Mouse (Mus musculus): Measurements from ENCODE around the gene Eed. TPM values are rescaled to one million over a fixed set of nuclear protein-coding genes. Genes with fewer than 3 reads are reported as not detected.

Eed gene
- total and polyA plus RNA-seq, 3 experiments = 108 to 267 (median 143) TPM

DNA sequence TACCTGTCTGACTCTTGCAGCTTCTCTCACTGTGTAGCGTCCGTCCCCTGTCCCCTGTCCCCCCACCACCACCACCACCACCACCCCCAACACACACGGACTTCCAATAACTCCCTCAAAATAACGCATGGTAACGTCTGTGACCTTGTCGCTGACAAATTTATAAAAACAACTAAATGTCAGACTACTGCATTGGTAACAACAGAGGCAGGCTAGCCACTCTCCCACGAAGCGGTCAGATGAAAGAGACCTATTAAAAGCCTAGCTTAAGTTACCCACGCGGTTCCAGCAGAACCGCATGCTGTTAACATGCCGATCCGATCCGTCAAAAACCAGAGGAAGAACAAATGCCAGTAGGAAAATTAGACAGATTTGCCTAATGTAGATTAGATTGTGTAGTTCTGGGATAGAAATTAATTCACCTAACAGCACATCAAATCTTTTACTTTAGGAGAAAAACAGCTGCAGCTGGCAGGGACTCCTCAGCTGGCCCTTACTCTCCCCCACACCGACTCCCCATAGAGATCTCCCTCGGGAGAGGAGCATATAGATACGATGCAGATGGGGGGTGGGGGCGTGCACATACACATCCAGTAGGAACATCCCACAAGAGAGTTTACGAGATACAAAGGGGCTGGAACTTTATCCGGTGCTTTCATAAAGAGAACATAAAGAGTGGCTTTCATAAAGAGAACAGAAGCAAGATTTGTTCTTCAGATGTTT, 71.7 kb downstream of the Eed start:
- Histone ChIP-seq H3K4me3 (replicated peaks in 1 of 3; ENCODE audit: low read depth in 2 of 3, low read length in 2 of 3, poor library complexity in 1 of 3) (no peak overlapping the region), H3K9me3 (replicated peaks; ENCODE audit: low read length) (no peaks in the 10 kb centered on the region), H3K4me2 (ENCODE audit: insufficient read depth, low read depth, poor library complexity, severe bottlenecking) (no peak overlapping the region), H3K9ac (ENCODE audit: insufficient read depth, low read depth) (no peak overlapping the region), H3K79me2 (replicated peaks; ENCODE audit: control insufficient read depth, extremely low read depth, insufficient read depth, poor library complexity, severe bottlenecking) (no peaks in the 10 kb centered on the region), H3K27me3 (replicated peaks) (no peaks in the 10 kb centered on the region), H3K36me3 (replicated peaks in 1 of 2; ENCODE audit: control insufficient read depth in 1 of 2, insufficient read depth in 1 of 2, low read length in 1 of 2) (no peaks in the 10 kb centered on the region), H3K27ac (ENCODE audit: insufficient read depth, low read depth) (no peak overlapping the region), H3K4me1 (ENCODE audit: control insufficient read depth in 1 of 2, insufficient read depth in 2 of 2) (no peaks in the 10 kb centered on the region)
- dilution Hi-C loops (cut with MboI; ENCODE audit: extremely low pct_ligation_motif_present, extremely low pct_unique_long_range_greater_than_20kb, low sequenced_read_pairs) (no loop called here), in situ Hi-C loops (cut with MboI; ENCODE audit: low pct_ligation_motif_present, low pct_unique_long_range_greater_than_20kb, low sequenced_read_pairs) (no loop called here)
- DNase-seq (ENCODE audit: extremely low read depth) = no peak
- no peak for TF ChIP-seq CHD2 (IDR thresholded peaks at IDR 0.05; ENCODE audit: low read length)
- no peak for TF ChIP-seq GABPA (IDR thresholded peaks at IDR 0.05; ENCODE audit: insufficient replicate concordance, low read depth, low read length)
- no peak for TF ChIP-seq MAZ (IDR thresholded peaks at IDR 0.05; ENCODE audit: low read depth, low read length)
- no peak for TF ChIP-seq USF2 (conservative IDR thresholded peaks at IDR 0.05; ENCODE audit: low read depth, low read length)
- TF ChIP-seq EP300 (IDR thresholded peaks at IDR 0.05; ENCODE audit: low read length) = no peak
- TF ChIP-seq IRF4 (IDR thresholded peaks at IDR 0.05; ENCODE audit: low read depth, low read length) = no peak
- TF ChIP-seq CTCF (conservative IDR thresholded peaks at IDR 0.05 in 1 of 2, IDR thresholded peaks at IDR 0.05 in 1 of 2; ENCODE audit: low read depth in 2 of 2, low read length in 2 of 2) = no peak
- no peak for TF ChIP-seq MYC (IDR thresholded peaks at IDR 0.05; ENCODE audit: low read depth, low read length)
- TF ChIP-seq JUND (conservative IDR thresholded peaks at IDR 0.05; ENCODE audit: low read depth, low read length) = no peak

DNA sequence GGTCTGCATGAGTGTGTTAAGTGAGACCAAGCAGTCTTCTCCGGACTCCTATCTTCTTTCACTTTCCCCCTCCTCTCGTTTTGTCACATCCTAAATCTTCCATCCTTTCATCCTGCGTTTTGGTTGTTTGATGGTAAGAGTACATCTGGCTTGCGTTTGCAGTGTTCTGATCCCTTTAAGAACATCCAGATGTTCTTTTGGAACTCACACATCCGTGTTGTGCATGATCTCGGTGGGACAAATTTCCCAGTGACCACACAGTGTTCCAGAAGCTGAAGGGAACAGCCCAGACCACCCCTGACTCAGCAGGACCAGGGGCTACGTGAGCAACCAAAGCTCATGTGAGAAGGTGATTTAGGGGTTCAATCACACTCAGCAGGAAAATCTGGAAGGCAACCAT, 72.4 kb downstream of the Eed start:
- Histone ChIP-seq H3K79me2 (replicated peaks; ENCODE audit: control insufficient read depth, extremely low read depth, insufficient read depth, poor library complexity, severe bottlenecking) (no peaks in the 10 kb centered on the region), H3K9ac (ENCODE audit: insufficient read depth, low read depth) (no peak overlapping the region), H3K4me3 (replicated peaks in 1 of 3; ENCODE audit: low read depth in 2 of 3, low read length in 2 of 3, poor library complexity in 1 of 3) (no peak overlapping the region), H3K4me1 (ENCODE audit: control insufficient read depth in 1 of 2, insufficient read depth in 2 of 2) (no peaks in the 10 kb centered on the region), H3K27ac (ENCODE audit: insufficient read depth, low read depth) (no peak overlapping the region), H3K27me3 (replicated peaks) (no peaks in the 10 kb centered on the region), H3K36me3 (replicated peaks in 1 of 2; ENCODE audit: control insufficient read depth in 1 of 2, insufficient read depth in 1 of 2, low read length in 1 of 2) (no peaks in the 10 kb centered on the region), H3K9me3 (replicated peaks; ENCODE audit: low read length) (no peaks in the 10 kb centered on the region), H3K4me2 (ENCODE audit: insufficient read depth, low read depth, poor library complexity, severe bottlenecking) (no peak overlapping the region)
- in situ Hi-C loops (cut with MboI; ENCODE audit: low pct_ligation_motif_present, low pct_unique_long_range_greater_than_20kb, low sequenced_read_pairs) (no loop called here), dilution Hi-C loops (cut with MboI; ENCODE audit: extremely low pct_ligation_motif_present, extremely low pct_unique_long_range_greater_than_20kb, low sequenced_read_pairs) (no loop called here)
- TF ChIP-seq SMC3 (IDR thresholded peaks at IDR 0.05; ENCODE audit: low read depth, low read length) (no peak), GABPA (IDR thresholded peaks at IDR 0.05; ENCODE audit: insufficient replicate concordance, low read depth, low read length) (no peak), USF1 (IDR thresholded peaks at IDR 0.05; ENCODE audit: low read depth, low read length) (no peak)
- DNase-seq (ENCODE audit: extremely low read depth) = no peak

DNA sequence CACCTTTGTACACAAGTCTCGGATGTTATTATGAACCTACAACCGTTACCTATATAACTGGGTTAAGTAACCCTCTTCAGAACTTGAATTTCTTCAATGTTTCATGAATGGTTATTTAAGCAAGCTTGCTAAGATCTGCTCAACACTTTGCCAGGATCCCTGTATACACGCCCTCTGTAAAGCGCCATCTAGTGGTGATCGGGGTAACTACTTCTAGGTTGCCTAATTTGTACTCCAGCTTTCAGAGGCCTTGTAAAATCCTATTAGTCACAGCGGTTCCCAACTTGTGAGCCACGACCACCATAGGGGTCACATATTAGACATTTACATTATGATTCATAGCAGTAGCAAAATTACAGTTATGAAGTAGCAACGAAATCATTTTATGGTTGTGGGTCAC, 72.8 kb downstream of the Eed start:
- no peak overlapping the region for H3K9ac ChIP-seq (ENCODE audit: insufficient read depth, low read depth)
- dilution Hi-C loops (cut with MboI; ENCODE audit: extremely low pct_ligation_motif_present, extremely low pct_unique_long_range_greater_than_20kb, low sequenced_read_pairs) (no loop called here), in situ Hi-C loops (cut with MboI; ENCODE audit: low pct_ligation_motif_present, low pct_unique_long_range_greater_than_20kb, low sequenced_read_pairs) (no loop called here)
- no peaks in the 10 kb centered on the region for H3K27me3 ChIP-seq (replicated peaks)
- no peaks in the 10 kb centered on the region for H3K79me2 ChIP-seq (replicated peaks; ENCODE audit: control insufficient read depth, extremely low read depth, insufficient read depth, poor library complexity, severe bottlenecking)
- H3K4me2 ChIP-seq (ENCODE audit: insufficient read depth, low read depth, poor library complexity, severe bottlenecking) = no peak overlapping the region
- H3K27ac ChIP-seq (ENCODE audit: insufficient read depth, low read depth) = no peak overlapping the region
- TF ChIP-seq TBP (conservative IDR thresholded peaks at IDR 0.05; ENCODE audit: low read depth, low read length) = no peak
- peak; percentile 55 for TF ChIP-seq RAD21 (IDR thresholded peaks at IDR 0.05; ENCODE audit: low read depth, low read length)
- TF ChIP-seq SMC3 (IDR thresholded peaks at IDR 0.05; ENCODE audit: low read depth, low read length) = peak; percentile 74
- peak; percentile 87 to 96 for TF ChIP-seq CTCF (conservative IDR thresholded peaks at IDR 0.05 in 1 of 2, IDR thresholded peaks at IDR 0.05 in 1 of 2; ENCODE audit: low read depth in 2 of 2, low read length in 2 of 2)
- 0 out of 2 replicates have a peak, but pooled peaks have one; percentile 8 for TF ChIP-seq IRF4 (IDR thresholded peaks at IDR 0.05; ENCODE audit: low read depth, low read length)
- DNase-seq (ENCODE audit: extremely low read depth) = peak; percentile 73
- no peaks in the 10 kb centered on the region for H3K9me3 ChIP-seq (replicated peaks; ENCODE audit: low read length)
- H3K36me3 ChIP-seq (replicated peaks in 1 of 2; ENCODE audit: control insufficient read depth in 1 of 2, insufficient read depth in 1 of 2, low read length in 1 of 2) = no peaks in the 10 kb centered on the region
- H3K4me1 ChIP-seq (ENCODE audit: control insufficient read depth in 1 of 2, insufficient read depth in 2 of 2) = no peaks in the 10 kb centered on the region
- H3K4me3 ChIP-seq (replicated peaks in 1 of 3; ENCODE audit: low read depth in 2 of 3, low read length in 2 of 3, poor library complexity in 1 of 3) = no peak overlapping the region

Other genes starting within 250 kb of the Eed start
- gene Ccdc81, start 77.4 kb downstream of the Eed start, total RNA-seq (2012; rRNA removed) = not detected in 2 replicates
- gene Ccdc81, start 77.4 kb downstream of the Eed start, total RNA-seq (2014; rRNA removed) = not detected in 2 replicates
- gene Ccdc81, start 77.4 kb downstream of the Eed start, polyA plus RNA-seq (2012; ENCODE audit: insufficient read length, low read depth) = not detected in 2 replicates
- gene Hikeshi, start 39.8 kb downstream of the Eed start, total RNA-seq (2012; rRNA removed) = 66.6 and 69.2 TPM in 2 replicates
- gene Hikeshi, start 39.8 kb downstream of the Eed start, total RNA-seq (2014; rRNA removed) = 126 and 128 TPM in 2 replicates
- 53.3 and 67.5 TPM in 2 replicates for gene Hikeshi, start 39.8 kb downstream of the Eed start, polyA plus RNA-seq (2012; ENCODE audit: insufficient read length, low read depth)
- gene Picalm, start 149.2 kb upstream of the Eed start, total RNA-seq (2012; rRNA removed) = 26.1 and 27.6 TPM in 2 replicates
- gene Picalm, start 149.2 kb upstream of the Eed start, total RNA-seq (2014; rRNA removed) = 94.3 and 101 TPM in 2 replicates
- gene Picalm, start 149.2 kb upstream of the Eed start, polyA plus RNA-seq (2012; ENCODE audit: insufficient read length, low read depth) = 53.2 and 53.4 TPM in 2 replicates

Data from CH12.LX (cell line).